Mouse (Mus musculus) large intestine, adult 2 months (tissue): ENCODE measurements at regions not wholly inside any gene's neighbourhood (a gene's known extent, or its start where the extent isn't known, plus 50 kb on each side); places are given as distances from the start of the nearest gene placed in this dataset.
A peak's percentile ranks its signal among the peaks of the same experiment; 100 is the strongest.

Source experiments
- DNase-seq: peaks from one replicate; pipeline ENCODE4 v3.0.0-alpha.2; 2012; ENCODE audit warnings: low read depth, low spot score
- WGBS: fragments of 180-500 bp; shearing (Covaris S2); methylation state at CpG from one replicate; pipeline ENCODE4 v1.1.7; 2018; 5-methylcytosine and 5-hydroxymethylcytosine counted together

- WGBS: 91% methylated on average over 15 of the region's 15 CpGs
- DNase-seq: no peak
Observed at GRCm38 (mm10) chr13:107909343-107910067, 134.7 kb upstream of the Smim15 start.

GRCm38 (mm10) chr13:107907966-107908365 is 136.3 kb upstream of the Smim15 start:
- no peak for DNase-seq
- WGBS: 93% methylated on average over 5 of the region's 5 CpGs

- DNase-seq: no peak
- 88% methylated on average over 4 of the region's 4 CpGs for WGBS
Observed at GRCm38 (mm10) chr13:107904851-107905250, 139.4 kb upstream of the Smim15 start.

- WGBS: 67% methylated on average over 14 of the region's 14 CpGs
- DNase-seq: no peak
Observed at GRCm38 (mm10) chr13:107904051-107904740, 140.1 kb upstream of the Smim15 start.

GRCm38 (mm10) chr13:107903150-107903959 is 140.9 kb upstream of the Smim15 start:
- DNase-seq: no peak
- 31% methylated on average over 9 of the region's 9 CpGs for WGBS

GRCm38 (mm10) chr13:107902800-107903149 is 141.5 kb upstream of the Smim15 start:
- 73% methylated on average over 5 of the region's 5 CpGs for WGBS
- DNase-seq: no peak

GRCm38 (mm10) chr13:107899600-107900229 is 144.5 kb upstream of the Smim15 start:
- WGBS: 47% methylated on average over 8 of the region's 8 CpGs

GRCm38 (mm10) chr13:107897646-107898045 is 146.6 kb upstream of the Smim15 start:
- WGBS: 76% methylated on average over 1 of the region's 1 CpGs
- DNase-seq: no peak

More at GRCm38 (mm10) chr13:107899600-107900229, 144.5 kb upstream of the Smim15 start:
- no peak for DNase-seq

GRCm38 (mm10) chr13:107897184-107897583 is 147.1 kb upstream of the Smim15 start:
- no peak for DNase-seq
- WGBS: 63% methylated on average over 3 of the region's 3 CpGs

- WGBS: 92% methylated on average over 8 of the region's 8 CpGs
- DNase-seq: no peak
Observed at GRCm38 (mm10) chr13:107893581-107894183, 150.6 kb upstream of the Smim15 start.

GRCm38 (mm10) chr13:107893081-107893480 is 151.2 kb upstream of the Smim15 start:
- DNase-seq: no peak
- 93% methylated on average over 4 of the region's 4 CpGs for WGBS

- DNase-seq: no peak
- 12% methylated on average over 11 of the region's 11 CpGs for WGBS
Observed at GRCm38 (mm10) chr13:107891946-107892345, 152.3 kb upstream of the Smim15 start.

- DNase-seq: no peak
- under 1% methylated on average over 90 of the region's 95 CpGs for WGBS
Observed at GRCm38 (mm10) chr13:107890866-107891821, 153.1 kb upstream of the Smim15 start.

- under 1% methylated on average over 87 of the region's 90 CpGs for WGBS
- peak; percentile 95 for DNase-seq
Observed at GRCm38 (mm10) chr13:107889985-107890865, 154.0 kb upstream of the Smim15 start.

- 6% methylated on average over 60 of the region's 66 CpGs for WGBS
- no peak for DNase-seq
Observed at GRCm38 (mm10) chr13:107889588-107889984, 154.7 kb upstream of the Smim15 start.

GRCm38 (mm10) chr13:107888571-107889451 is 155.4 kb upstream of the Smim15 start:
- DNase-seq: no peak
- under 1% methylated on average over 126 of the region's 127 CpGs for WGBS

GRCm38 (mm10) chr13:107888231-107888555 is 156.1 kb upstream of the Smim15 start:
- no peak for DNase-seq
- WGBS: 2% methylated on average over 9 of the region's 9 CpGs
